Mouse (Mus musculus): ENCODE results near the gene Dhodh.
A peak's percentile ranks its signal among the peaks of the same experiment; 100 is the strongest.

Gene Dhodh

DNA sequence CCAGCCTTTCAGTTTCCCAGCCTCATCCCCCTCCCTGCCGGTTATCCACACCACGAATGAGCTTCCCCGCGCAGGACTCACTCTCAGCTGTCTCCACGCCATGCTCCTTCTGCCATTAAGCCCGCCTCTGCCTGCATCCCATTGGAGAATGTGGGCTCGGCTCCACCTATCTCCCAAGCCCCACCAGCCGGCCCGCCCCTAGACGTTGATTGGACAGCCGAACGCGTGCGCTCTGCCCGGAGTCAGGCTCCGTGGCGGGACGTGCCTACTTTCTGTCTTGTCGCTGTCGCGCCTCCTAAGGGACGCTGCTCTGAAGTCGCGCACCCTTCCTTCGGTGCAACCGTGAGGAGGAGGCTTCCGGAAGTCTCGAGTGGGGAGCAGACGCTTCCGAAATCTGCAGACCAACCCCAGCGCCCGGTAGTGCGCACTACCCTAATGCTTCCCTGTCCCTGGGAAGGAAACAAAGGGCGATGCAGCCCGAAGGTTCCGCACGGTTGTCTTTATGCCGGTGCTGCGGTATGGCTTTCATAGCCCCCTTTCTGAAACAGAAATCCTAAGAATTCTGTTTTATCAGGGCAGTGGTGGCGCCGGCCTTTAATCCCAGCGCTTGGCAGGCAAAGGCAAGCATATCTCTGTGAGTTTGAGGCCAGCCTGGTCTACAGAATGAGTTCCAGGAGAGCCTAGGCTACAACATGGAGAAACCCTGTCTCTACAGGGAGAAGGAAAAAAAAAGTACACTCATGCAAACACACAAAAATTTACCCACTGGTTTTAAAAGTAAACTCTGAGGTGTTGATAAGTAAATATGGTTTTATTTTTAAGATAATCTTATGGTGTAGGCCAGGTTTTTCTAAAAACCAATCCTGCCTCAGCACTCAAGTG is at the start of gene Dhodh:
Dhodh (minus strand) TSS at position 403 of the 882 bp plus-strand sequence.
- DNase-seq (ENCODE audit: low read depth) = peak; percentile 89

DNA sequence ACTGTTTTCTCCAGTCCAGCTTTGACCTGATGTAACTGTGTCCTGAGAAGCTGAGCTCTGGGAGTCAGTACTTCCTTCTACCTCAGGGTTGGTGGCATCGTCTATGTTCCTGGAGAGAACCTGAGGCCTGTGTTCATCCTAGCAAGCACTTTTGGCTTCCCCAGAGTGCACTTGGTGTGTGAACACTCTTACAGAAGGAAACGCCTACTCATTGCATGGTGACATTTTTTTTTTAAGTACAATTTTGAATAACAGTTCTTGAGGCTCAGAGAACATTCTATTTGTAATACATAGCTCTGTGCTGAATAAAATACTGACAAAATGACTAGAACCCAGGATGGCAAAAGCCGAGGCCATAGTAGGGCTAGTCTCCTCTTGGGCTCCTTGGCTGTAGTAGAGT is 48.4 kb upstream of the Dhodh start:
- no peak for DNase-seq (ENCODE audit: low read depth)

DNA sequence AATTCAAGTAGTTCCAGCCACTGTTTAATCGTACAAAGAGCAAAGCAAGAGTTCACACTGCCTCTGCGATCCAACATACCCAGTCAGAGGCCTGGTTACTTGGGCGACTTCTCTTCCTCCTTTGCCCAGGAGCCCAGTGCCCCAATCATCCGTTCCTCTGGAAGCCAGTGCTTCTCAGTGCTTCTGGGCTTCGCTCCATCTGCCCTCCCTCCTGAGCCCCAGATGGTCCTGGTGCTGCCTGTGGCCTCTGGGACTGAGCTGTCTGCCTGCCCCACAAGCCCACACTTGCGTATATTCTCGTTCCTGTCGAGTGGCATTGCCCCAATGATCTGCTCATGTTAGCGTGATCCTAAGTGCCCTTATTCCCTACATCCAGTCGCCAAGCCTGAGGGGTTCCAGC is 42.3 kb upstream of the Dhodh start:
- no peak for DNase-seq (ENCODE audit: low read depth)

DNA sequence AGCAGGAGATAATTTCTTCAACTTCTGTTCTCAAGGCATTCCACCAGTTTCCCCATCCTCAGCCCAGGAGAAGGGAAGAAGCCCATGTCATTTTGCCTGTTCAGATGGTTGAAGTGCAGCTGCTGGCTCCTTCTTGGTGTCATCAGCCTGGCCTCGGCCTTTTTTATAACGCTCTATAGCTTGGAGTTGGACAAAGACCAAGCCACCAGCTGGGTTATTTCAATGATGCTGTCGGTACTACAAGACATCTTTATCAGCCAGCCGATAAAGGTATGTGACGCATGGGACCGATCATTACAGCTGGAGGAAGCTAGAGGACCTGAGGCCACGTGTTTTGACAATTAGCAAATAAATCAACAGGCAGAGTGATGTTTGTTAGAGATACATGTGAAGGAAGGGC is 40.0 kb upstream of the Dhodh start:
- DNase-seq (ENCODE audit: low read depth) = no peak

DNA sequence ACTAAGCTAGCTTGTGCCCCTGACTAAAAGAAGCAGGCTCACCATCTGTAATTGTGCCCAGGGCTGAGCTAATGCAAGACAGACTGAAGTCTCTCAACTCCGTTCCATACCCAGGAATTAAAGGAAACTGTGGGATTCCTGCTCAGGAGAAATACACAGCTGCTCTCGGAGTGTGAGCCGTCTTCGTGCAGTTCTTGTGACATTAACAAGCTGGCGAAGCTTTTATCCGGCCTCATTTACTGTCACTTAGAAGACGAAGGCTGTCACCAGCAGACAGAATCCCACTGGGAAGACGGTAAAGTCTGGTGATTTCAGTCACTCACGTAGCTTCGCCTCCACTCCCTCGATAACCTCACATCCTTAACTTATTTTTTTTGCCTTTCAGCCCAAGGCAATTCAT is 38.9 kb upstream of the Dhodh start:
- no peak for DNase-seq (ENCODE audit: low read depth)

DNA sequence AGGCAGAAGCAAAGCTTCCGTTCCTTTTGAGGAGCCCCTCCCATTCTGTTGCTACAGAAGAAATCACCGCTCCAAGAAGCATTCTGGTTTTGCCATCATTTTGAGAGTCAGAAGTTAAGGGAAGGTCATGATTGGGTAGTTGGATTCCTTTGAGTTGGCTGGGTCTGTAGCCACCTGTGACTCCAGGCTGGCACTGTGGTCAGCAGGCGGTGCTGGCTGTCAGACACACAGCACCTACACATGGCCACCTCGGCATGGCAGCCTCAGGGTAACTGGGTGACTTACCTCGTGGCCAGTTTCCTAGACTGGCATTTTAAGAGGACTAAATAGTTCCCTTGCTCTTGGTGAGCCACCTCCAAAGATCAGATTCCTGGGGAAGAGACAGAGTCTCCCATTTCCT is 32.8 kb upstream of the Dhodh start:
- DNase-seq (ENCODE audit: low read depth) = no peak

DNA sequence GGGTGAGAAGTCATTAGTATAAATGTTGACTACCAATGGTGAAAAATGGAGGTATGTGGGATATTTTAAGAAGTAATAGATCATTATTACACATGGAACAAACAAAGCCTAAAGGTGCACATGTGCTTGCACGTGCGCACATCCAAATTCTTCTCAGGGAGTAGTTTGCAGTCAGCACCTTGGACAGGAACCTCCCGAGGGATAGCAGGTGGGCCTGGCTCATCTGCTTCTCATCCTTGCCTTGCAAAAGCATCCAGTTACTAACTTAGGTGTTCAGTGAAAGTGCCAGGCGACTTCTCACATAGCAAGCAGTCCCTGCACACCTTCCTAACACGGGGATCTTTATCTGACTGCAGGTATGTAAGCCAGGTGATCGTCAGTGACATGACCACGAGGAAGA is 31.9 kb upstream of the Dhodh start:
- no peak for DNase-seq (ENCODE audit: low read depth)

DNA sequence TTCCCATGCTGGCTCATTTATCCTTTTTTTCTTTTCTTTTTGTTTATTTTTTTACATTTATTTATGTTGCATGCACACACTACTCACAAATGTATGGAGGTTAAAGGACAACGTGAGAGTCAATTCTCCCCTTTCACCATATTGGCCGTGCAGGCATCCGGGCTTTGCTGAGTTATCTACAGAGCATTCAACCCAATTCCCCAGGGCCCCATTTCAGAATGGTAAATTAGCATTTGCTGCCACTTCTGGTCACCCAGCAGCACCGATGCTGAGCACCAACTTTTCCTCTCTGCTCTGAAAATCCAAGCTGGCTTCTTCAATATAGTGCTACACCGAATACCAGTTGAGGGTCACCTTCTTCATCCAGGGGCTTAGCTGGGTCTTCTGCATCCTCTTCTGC is 30.4 kb upstream of the Dhodh start:
- DNase-seq (ENCODE audit: low read depth) = no peak

DNA sequence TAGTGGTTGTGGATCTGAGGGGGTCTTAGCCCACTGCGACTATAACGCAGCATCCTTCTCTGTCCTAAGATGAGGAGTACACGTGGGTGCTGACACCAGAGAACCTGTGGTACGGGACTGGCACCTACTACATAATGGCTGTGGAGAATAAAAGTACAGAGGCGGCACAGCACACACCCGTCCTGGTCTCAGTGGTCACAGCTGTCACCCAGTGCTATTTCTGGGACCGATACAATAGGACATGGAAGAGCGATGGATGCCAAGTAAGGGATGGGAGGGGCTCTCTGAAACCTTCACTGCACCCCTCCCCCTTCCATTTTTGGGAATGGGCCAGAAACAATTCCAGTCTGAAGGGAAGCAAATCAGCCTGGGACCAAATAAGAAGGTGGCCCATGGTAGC is 26.7 kb upstream of the Dhodh start:
- DNase-seq (ENCODE audit: low read depth) = no peak

DNA sequence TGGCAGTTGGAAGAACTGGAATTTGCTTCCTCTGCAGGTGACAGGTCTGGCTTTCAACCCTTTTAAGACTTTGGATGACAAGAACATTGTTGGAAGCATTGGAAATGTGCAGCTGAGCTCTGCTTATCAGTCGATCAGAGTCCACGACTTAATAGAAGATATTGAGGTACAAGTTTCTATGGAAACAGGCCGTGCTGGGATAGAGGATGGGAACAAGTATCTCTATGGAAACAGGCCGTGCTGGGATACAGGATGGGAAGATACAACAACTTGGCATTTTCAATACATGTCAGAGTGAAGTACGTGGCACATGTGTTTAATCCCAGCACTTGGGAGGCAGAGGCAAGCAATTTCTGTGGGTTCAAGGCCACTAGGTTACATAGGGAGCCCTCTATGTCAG is 24.0 kb upstream of the Dhodh start:
- no peak for DNase-seq (ENCODE audit: low read depth)

DNA sequence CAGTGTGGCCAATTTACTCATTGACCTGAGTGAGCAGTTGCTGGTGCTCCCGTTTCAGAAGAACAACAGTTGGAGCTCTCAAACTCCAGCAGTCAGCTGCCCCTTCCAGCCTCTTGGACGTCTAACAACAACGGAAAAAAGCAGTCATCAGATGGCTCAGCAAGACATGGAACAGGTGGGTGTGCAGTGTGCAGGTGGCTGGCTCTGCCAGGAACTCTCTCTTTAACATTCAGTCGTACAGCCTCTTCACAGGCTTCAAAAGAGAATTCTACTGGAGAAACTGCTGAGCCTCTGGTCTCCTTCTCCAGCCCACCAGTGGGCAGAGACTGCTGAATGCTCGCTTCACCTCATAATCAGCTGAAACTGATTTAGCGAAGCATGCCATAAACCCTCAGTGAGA is 20.2 kb upstream of the Dhodh start:
- no peak for DNase-seq (ENCODE audit: low read depth)

DNA sequence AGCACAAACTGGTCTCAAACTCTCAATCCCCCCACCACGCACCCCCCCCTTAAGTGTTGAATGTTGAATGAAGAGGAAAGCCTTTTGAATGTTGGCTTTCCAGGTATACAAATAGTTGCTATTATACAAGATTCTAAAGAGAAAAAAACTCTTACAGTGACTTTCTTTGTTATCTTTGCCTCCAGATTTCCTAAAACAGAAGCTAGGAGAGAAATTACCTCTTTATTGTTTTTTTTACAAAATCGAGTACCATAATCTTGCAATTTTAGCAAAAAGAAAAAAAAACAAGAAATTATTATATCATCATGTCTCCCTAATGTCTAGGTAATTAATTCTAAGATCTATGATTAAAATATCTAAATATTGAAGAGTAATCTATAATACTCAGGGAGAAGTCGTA is 7.1 kb upstream of the Dhodh start:
- no peak for DNase-seq (ENCODE audit: low read depth)

DNA sequence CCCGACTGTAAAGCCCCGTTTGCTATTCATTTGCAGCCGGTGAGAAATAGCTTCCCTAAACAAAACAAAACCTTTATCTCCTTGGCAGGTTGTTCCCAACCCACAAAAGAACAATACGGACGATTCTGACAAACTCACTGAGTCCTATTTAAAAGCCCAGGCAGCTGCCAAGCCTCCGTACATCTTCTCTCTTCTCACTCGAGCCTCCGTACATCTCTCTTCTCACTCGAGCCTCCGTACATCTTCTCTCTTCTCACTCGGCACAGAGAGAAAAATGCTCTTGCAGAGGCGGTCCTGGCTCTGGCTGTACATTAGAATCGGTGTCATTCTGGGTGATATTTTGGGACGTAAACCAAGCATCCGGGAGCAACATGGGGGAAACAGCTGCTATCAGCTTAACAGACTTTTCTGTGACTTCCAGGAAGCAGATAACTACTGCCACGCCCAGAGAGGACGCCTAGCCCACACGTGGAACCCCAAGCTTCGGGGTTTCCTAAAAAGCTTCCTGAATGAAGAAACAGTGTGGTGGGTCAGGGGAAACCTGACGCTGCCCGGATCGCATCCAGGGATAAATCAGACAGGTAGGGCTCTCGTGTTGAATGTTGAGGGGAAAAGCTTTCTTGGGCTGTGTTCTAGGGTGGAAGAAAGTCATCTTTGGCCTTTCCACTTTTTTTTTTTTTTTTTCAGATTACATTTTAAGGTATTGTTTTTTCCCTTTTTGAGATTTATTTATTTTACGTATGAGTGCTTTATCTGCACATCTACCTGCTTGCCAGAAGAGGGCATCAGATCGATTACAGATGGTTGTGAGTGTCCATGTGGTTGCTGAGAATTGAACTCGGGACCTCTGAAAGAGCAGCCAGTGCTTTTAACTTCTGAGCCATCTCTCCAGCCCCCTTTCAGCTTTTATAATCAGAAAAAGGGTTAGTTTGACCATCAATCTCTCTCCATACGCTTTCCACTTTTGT is 6.1 kb upstream of the Dhodh start, which contains the start of gene Pkd1l3:
Pkd1l3 (plus strand) TSS at position 275 of the 968 bp plus-strand sequence.
- DNase-seq (ENCODE audit: low read depth) = no peak

DNA sequence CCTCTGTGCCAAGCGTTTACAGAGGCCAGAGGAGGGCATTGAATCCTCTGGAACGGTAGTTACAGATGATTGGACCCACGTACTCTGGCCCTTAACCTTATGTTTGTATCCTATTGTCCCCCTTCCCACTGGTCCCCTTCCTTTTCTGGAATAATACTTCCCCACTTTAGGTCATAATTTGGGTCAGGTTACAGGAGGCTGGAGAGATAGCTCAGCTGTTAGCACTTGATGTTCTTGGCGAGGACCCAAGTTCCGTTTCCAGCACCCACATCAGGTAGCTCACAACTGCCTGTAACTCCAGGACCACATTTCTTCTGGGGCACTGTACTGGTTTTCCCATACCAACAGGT is 655 bp upstream of the Dhodh start:
- no peak for DNase-seq (ENCODE audit: low read depth)

DNA sequence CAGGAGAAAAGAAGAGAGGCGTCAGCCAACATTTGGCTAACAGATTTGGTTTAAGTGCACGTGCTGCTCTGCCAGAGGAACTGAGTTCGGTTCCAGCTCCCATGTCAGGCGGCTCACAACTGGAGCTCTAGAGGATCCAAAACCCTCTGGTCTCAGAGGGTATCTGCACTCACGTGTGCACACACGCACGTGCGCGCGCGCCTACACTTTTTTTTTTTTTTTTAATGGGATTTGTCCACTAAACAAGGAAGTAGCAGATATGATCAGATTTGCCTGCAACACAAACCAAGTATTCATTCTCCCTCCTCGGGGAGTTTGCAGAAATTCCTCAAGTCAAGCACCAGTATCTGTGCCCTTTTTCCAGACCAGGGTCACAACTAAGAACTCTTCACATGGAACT is 823 bp downstream of the Dhodh start:
- DNase-seq (ENCODE audit: low read depth) = no peak

DNA sequence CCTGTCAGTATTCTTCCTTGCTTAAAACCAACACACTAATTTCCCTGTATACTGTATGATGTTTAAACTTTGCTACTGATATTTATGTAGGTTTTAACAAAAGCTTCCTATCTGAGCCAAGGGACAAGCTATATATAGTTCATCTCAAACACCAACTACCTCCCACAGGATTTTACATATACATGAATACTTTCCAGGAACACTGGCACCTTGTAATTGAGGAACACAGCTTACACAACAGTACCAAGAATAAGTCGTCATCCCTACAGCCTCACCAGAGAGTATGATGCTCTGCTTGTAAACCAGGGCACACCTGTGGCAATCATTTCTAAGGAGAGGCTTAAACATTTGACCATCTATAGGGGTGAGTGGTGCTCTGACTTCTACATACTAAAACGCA is 1.7 kb downstream of the Dhodh start:
- no peak for DNase-seq (ENCODE audit: low read depth)

DNA sequence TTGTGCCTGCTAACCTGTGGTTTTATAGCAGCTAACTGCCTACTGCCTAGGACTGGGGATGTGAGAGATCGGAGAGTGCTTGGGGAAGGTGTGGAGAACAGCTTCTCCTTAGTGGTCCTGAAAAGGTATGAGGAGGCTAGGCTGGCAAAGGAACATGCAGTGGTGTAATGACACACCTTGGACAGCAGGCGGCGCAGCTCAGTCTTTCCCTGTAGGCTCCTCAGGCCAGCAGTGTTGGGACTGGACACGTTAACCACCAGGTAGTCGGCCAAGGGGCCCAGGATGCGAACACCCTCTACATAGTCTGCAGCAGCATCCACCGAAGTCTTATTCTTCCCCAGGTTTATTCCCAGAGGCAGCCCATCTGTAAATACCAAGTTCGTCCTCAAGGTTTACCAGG is 12.6 kb downstream of the Dhodh start:
- no peak for DNase-seq (ENCODE audit: low read depth)

DNA sequence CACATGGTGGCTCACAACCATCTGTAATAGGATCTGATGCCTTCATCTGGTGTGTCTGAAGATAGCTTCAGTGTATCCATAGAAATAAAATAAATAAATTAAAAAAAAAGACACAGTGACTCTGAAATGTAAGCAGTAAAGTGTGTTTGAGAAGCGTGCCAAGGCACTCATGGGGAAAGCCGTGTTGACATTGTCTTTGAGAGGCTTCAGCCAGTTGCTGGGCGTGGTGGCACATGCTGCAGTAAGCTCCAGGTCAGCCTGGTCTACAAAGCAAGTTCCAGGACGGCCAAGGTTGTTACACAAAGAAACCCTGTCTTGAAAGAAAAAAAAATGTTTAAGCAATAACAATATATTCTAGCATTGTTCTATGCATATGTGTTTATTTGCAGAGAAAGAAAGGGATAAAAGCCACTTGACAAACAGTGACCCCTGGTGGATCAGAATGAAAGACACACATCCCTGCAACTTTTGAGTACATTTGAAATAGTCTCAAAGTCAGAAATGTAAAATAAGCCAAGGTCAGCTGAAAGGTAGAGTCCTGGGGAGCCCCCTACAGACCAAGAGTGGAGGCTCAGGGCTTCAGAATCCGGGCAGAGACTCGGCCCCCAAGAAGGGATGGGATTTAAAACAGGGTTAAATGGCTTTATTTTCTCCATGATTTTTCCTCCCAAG is 15.2 kb downstream of the Dhodh start:
- DNase-seq (ENCODE audit: low read depth) = no peak

DNA sequence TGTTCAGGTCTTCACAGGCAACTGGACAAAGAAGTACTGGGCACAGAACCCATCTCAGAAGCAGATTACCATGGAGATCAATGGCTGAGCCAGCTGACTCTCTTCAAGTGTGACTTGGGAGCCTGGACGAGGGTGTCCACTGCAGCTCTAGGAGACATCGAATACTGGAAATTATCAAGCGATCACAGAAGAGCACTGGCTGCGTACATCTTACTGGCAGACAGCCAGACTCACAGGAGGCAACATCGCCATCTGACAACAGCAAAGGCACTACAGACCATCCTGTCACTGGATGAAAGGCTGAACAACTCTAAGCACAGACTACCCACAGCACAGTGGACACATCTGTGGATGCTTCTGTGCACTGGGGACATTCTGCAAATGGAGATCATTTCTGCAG is 16.3 kb downstream of the Dhodh start:
- DNase-seq (ENCODE audit: low read depth) = no peak

DNA sequence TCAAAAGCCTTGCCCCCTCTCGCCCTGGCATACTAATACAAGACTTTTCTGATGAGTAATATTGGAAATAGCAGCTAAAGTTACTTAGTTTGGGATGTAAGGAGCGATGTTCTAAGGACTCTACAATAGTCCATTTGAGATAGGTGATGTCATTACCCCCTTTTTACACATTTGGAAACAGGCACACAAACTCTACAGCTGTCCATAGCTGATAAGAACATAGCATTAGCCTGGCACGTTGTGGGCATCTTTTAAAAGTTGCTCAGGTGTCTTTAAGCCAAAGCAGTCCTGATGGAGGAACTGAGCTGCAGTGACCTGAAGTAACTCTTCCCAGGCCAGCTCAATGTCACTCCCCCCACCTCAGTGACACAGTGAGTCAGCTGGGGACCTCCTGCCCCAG is 17.1 kb downstream of the Dhodh start:
- no peak for DNase-seq (ENCODE audit: low read depth)

DNA sequence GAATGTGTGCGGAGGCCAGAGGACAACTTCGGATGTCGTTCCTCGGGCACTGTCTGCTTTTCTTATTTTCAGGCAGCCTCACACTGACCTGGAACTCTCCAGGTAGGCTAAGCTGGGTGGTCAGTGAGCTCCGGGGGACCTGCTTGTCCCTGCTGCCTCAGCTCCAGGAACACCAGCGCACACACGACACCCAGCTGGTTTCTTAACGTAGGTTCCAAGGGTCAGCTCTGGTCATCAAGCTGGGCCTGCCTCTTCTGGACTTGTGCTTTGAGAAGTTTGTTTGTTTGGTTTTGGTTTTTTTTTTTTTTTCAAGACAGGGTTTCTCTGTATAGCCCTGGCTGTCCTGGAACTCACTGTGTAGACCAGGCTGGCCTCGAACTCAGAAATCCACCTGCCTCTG is 17.6 kb downstream of the Dhodh start:
- no peak for DNase-seq (ENCODE audit: low read depth)

DNA sequence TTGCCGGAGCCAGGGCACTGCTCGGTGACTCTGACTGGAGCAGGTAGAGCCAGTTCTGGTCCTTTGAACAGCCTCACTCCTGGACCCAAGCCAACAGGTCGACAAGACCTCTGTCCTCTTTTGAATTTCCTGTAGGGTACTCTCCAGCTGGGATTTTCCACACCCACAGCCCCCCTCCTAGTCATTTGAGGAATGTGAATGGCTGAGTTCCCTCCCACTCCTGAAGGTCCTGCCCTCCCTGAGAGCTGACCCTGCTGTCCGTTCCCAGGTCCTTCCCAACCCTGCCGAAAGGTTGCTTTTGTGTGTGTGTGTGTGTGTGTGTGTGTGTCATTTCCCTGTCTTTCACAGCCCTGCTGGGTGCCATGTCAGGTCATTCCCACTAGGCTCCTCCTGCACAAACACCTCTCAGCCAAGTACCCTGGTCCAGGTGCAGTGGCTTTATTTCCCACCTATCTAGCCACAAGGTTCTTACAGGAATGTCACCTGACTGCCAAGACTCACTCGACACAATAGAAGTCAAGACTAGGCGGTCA is 21.4 kb downstream of the Dhodh start:
- no peak for DNase-seq (ENCODE audit: low read depth)

Measured in fibroblast of lung, adult 2 months (primary cell).